Mouse (Mus musculus) myocyte (in vitro differentiated cells): Measurements from ENCODE around the gene Usp10. TPM values are rescaled to one million over a fixed set of nuclear protein-coding genes. Genes with fewer than 3 reads are reported as not detected.

Experiments used
- H3K27me3 ChIP-seq: one replicate; pipeline ENCODE4 v1.6.1; 2011; ENCODE audit not compliant: control insufficient read depth, insufficient read depth, insufficient read length
- H3K36me3 ChIP-seq: one replicate; pipeline ENCODE4 v1.6.1; 2011; ENCODE audit not compliant: control insufficient read depth, insufficient read depth
- H3K4me2 ChIP-seq: one replicate; pipeline ENCODE4 v1.6.1; 2011; ENCODE audit warnings: low read depth, control low read depth
- H3K4me3 ChIP-seq: one replicate; pipeline ENCODE4 v1.5.1; 2011; ENCODE audit warnings: mild to moderate bottlenecking, control low read depth, moderate library complexity
- H3K79me2 ChIP-seq: one replicate; pipeline ENCODE4 v1.6.1; 2011; ENCODE audit not compliant: control insufficient read depth, insufficient read depth
- H3ac ChIP-seq: one replicate; pipeline ENCODE4 v1.6.1; 2011; ENCODE audit not compliant: control insufficient read depth, insufficient read length
- CEBPB ChIP-seq: IDR thresholded peaks from 2 replicates; pipeline ENCODE4 v1.6.1; 2011; ENCODE audit warnings: mild to moderate bottlenecking, moderate library complexity; ENCODE audit not compliant: poor library complexity, insufficient read depth, severe bottlenecking
- E2F4 ChIP-seq: IDR thresholded peaks from one replicate; pipeline ENCODE4 v1.6.1; 2011; ENCODE audit warnings: mild to moderate bottlenecking, control low read depth, moderate library complexity; ENCODE audit not compliant: insufficient read depth
- MAX ChIP-seq: IDR thresholded peaks from one replicate; pipeline ENCODE4 v1.6.1; 2011; ENCODE audit warnings: low read depth, mild to moderate bottlenecking, control low read depth
- MYOD1 ChIP-seq, 3 experiments: IDR thresholded peaks; one replicate each; pipeline ENCODE4 v1.6.1; 2011; ENCODE audit warnings: control low read depth in 2 of 3, low read depth in 2 of 3, mild to moderate bottlenecking in 2 of 3, moderate library complexity in 1 of 3; ENCODE audit not compliant: insufficient read length in 2 of 3, control insufficient read depth in 1 of 3
- MYOG ChIP-seq, 3 experiments: IDR thresholded peaks; one replicate each; pipeline ENCODE4 v1.6.1; 2011; ENCODE audit warnings: control low read depth in 2 of 3, low read depth in 2 of 3, mild to moderate bottlenecking in 2 of 3; ENCODE audit not compliant: insufficient read length in 2 of 3, control insufficient read depth in 1 of 3, insufficient read depth in 1 of 3
- POLR2A ChIP-seq: IDR thresholded peaks from one replicate; pipeline ENCODE4 v1.6.1; 2011; ENCODE audit warnings: low read depth, mild to moderate bottlenecking, control low read depth, moderate library complexity; ENCODE audit not compliant: insufficient read length
- POLR2AphosphoS2 ChIP-seq: IDR thresholded peaks from one replicate; pipeline ENCODE4 v1.6.1; 2011; ENCODE audit warnings: low read depth, control low read depth; ENCODE audit not compliant: insufficient read length
- REST ChIP-seq: IDR thresholded peaks from one replicate; pipeline ENCODE4 v1.6.1; 2011; ENCODE audit warnings: mild to moderate bottlenecking, control low read depth, moderate library complexity; ENCODE audit not compliant: insufficient read depth, insufficient read length
- SRF ChIP-seq: IDR thresholded peaks from one replicate; pipeline ENCODE4 v1.6.1; 2011; ENCODE audit warnings: low read depth; ENCODE audit not compliant: control insufficient read depth, insufficient read length
- TCF12 ChIP-seq: IDR thresholded peaks from one replicate; pipeline ENCODE4 v1.6.1; 2011; ENCODE audit warnings: mild to moderate bottlenecking, control low read depth; ENCODE audit not compliant: poor library complexity, insufficient read depth, severe bottlenecking
- TCF3 ChIP-seq: IDR thresholded peaks from one replicate; pipeline ENCODE4 v1.6.1; 2011; ENCODE audit warnings: low read depth, control low read depth; ENCODE audit not compliant: insufficient read length
- USF1 ChIP-seq: IDR thresholded peaks from one replicate; pipeline ENCODE4 v1.6.1; 2011; ENCODE audit warnings: low read depth, mild to moderate bottlenecking, control low read depth, moderate library complexity
- polyA plus RNA-seq: library from polyadenylated mRNA; unstranded; fragments of >200 nt; fragmentation: generic; extraction: Trizol; gene quantifications from one replicate; pipeline ENCODE4 v1.2.1, GENCODE M21; 2012; ENCODE audit warnings: missing spikeins

The Usp10 gene
- polyA plus RNA-seq, 1 experiment = 59.3 TPM

- Histone ChIP-seq H3K4me2 (no peak overlapping the region), H3K27me3 (no peaks in the 10 kb centered on the region), H3K4me3 (no peak overlapping the region), H3K79me2 (no peaks in the 10 kb centered on the region), H3K36me3 (peaks cover 31% of the 10 kb centered on the region), H3ac (no peak overlapping the region)
- TF ChIP-seq SRF (no peak), MYOD1 (IDR thresholded peaks at IDR 0.05; ENCODE audit: control insufficient read depth in 1 of 3, insufficient read length in 2 of 3, low read depth in 2 of 3) (no peak), TCF12 (no peak), MYOG (IDR thresholded peaks at IDR 0.05; ENCODE audit: control insufficient read depth in 1 of 3, insufficient read depth in 1 of 3, insufficient read length in 2 of 3, low read depth in 2 of 3) (no peak), POLR2AphosphoS2 (no peak), POLR2A (no peak), CEBPB (no peak), MAX (no peak)
These were observed 42.1 kb downstream of the Usp10 start for GRCm38 (mm10) chr8:119952282-119952681.

GRCm38 (mm10) chr8:119952747-119953146, 42.6 kb downstream of the Usp10 start:
- no peak overlapping the region for H3K4me3 ChIP-seq
- TF ChIP-seq REST (no peak), TCF12 (no peak), USF1 (no peak), CEBPB (no peak), POLR2A (no peak), MYOG (IDR thresholded peaks at IDR 0.05; ENCODE audit: control insufficient read depth in 1 of 3, insufficient read depth in 1 of 3, insufficient read length in 2 of 3, low read depth in 2 of 3) (no peak), TCF3 (no peak), E2F4 (no peak), MYOD1 (IDR thresholded peaks at IDR 0.05; ENCODE audit: control insufficient read depth in 1 of 3, insufficient read length in 2 of 3, low read depth in 2 of 3) (no peak), SRF (no peak), MAX (no peak), POLR2AphosphoS2 (no peak)

GRCm38 (mm10) chr8:119955333-119955732, 45.2 kb downstream of the Usp10 start:
- TF ChIP-seq POLR2AphosphoS2 = no peak
- TF ChIP-seq TCF12 = no peak
- TF ChIP-seq MYOD1 (IDR thresholded peaks at IDR 0.05; ENCODE audit: control insufficient read depth in 1 of 3, insufficient read length in 2 of 3, low read depth in 2 of 3) = no peak
- TF ChIP-seq E2F4 = no peak
- peaks cover 25% of the 10 kb centered on the region for H3K36me3 ChIP-seq
- no peak overlapping the region for H3K4me3 ChIP-seq
- H3K4me2 ChIP-seq = no peak overlapping the region
- no peak overlapping the region for H3ac ChIP-seq
- H3K27me3 ChIP-seq = no peaks in the 10 kb centered on the region
- no peaks in the 10 kb centered on the region for H3K79me2 ChIP-seq

More at GRCm38 (mm10) chr8:119952747-119953146, 42.6 kb downstream of the Usp10 start:
- Histone ChIP-seq H3K36me3 (peaks cover 31% of the 10 kb centered on the region), H3K79me2 (no peaks in the 10 kb centered on the region), H3K27me3 (no peaks in the 10 kb centered on the region), H3ac (no peak overlapping the region), H3K4me2 (no peak overlapping the region)

GRCm38 (mm10) chr8:119958076-119958475, 47.9 kb downstream of the Usp10 start:
- no peaks in the 10 kb centered on the region for H3K79me2 ChIP-seq
- H3K4me2 ChIP-seq = no peak overlapping the region
- H3K4me3 ChIP-seq = no peak overlapping the region
- H3K27me3 ChIP-seq = no peaks in the 10 kb centered on the region
- peaks cover 9% of the 10 kb centered on the region for H3K36me3 ChIP-seq
- no peak for TF ChIP-seq POLR2AphosphoS2
- TF ChIP-seq E2F4 = no peak
- no peak for TF ChIP-seq TCF3
- TF ChIP-seq SRF = no peak
- no peak for TF ChIP-seq REST
- no peak for TF ChIP-seq MYOG (IDR thresholded peaks at IDR 0.05; ENCODE audit: control insufficient read depth in 1 of 3, insufficient read depth in 1 of 3, insufficient read length in 2 of 3, low read depth in 2 of 3)
- no peak for TF ChIP-seq USF1
- TF ChIP-seq CEBPB = no peak
- TF ChIP-seq POLR2A = no peak
- TF ChIP-seq TCF12 = no peak
- H3ac ChIP-seq = no peak overlapping the region

- no peaks in the 10 kb centered on the region for H3K36me3 ChIP-seq
- no peak overlapping the region for H3K4me2 ChIP-seq
- no peak overlapping the region for H3K4me3 ChIP-seq
- no peak overlapping the region for H3ac ChIP-seq
- H3K27me3 ChIP-seq = no peaks in the 10 kb centered on the region
- no peak for TF ChIP-seq SRF
- no peak for TF ChIP-seq POLR2AphosphoS2
- TF ChIP-seq CEBPB = no peak
- no peak for TF ChIP-seq REST
- TF ChIP-seq MYOG (IDR thresholded peaks at IDR 0.05; ENCODE audit: control insufficient read depth in 1 of 3, insufficient read depth in 1 of 3, insufficient read length in 2 of 3, low read depth in 2 of 3) = no peak
- TF ChIP-seq E2F4 = no peak
- H3K79me2 ChIP-seq = no peaks in the 10 kb centered on the region
These were observed 50.5 kb downstream of the Usp10 start for GRCm38 (mm10) chr8:119960531-119961104.
